Mouse (Mus musculus): ENCODE measurements around the gene Ugt1a2.

The Ugt1a2 gene

GRCm38 (mm10) chr1:88259643-88260024 is 59.2 kb downstream of the Ugt1a2 start:
- no peak for DNase-seq

- DNase-seq = no peak
Measured at GRCm38 (mm10) chr1:88260114-88260513, 59.7 kb downstream of the Ugt1a2 start.

GRCm38 (mm10) chr1:88260604-88261377 is 60.4 kb downstream of the Ugt1a2 start:
- DNase-seq = no peak

GRCm38 (mm10) chr1:88261706-88262105 is 61.3 kb downstream of the Ugt1a2 start:
- no peak for DNase-seq

- no peak for DNase-seq
Measured at GRCm38 (mm10) chr1:88262255-88262654, 61.9 kb downstream of the Ugt1a2 start.

- no peak for DNase-seq
Measured at GRCm38 (mm10) chr1:88262961-88263360, 62.6 kb downstream of the Ugt1a2 start.

- DNase-seq = no peak
Measured at GRCm38 (mm10) chr1:88263778-88264177, 63.4 kb downstream of the Ugt1a2 start.

GRCm38 (mm10) chr1:88264237-88264868 is 64.0 kb downstream of the Ugt1a2 start:
- DNase-seq = no peak

- no peak for DNase-seq
Measured at GRCm38 (mm10) chr1:88264869-88265240, 64.5 kb downstream of the Ugt1a2 start.

- no peak for DNase-seq
Measured at GRCm38 (mm10) chr1:88266123-88266522, 65.7 kb downstream of the Ugt1a2 start.

GRCm38 (mm10) chr1:88267489-88267888 is 67.1 kb downstream of the Ugt1a2 start:
- DNase-seq = no peak

GRCm38 (mm10) chr1:88268070-88268469 is 67.7 kb downstream of the Ugt1a2 start:
- no peak for DNase-seq

Measured in cerebellum, adult 8-10 months (tissue).